Mouse (Mus musculus) ES-CJ7 (cell line): ENCODE measurements around the gene Myh6.
"Not testable (repeated sequence)": the region's sequence is repeated elsewhere in the genome, so short reads cannot be mapped to it uniquely, and the experiment has no call there.

Source experiments
- DNase-seq: peaks from one replicate; pipeline ENCODE4 v3.0.0; 2011; ENCODE audit warnings: low read depth, low spot score

Myh6 gene

DNA sequence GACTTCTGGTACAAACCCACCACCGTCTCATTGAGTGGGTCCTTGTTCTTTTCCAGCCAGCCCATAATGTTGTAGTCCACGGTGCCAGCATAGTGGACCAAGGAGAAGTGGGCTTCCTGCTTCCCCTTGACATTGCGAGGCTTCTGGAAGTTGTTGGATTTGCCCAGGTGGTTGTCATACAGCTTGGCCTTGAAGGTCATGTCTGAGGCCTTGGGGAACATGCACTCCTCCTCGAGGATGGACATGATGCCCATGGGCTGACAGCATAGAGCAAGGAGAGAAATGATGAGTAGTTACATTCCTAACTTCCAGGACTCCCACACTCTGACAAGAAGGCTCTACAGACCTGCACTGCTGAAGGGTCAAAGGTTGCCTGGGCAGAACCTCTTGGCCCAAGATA lies 8.2 kb downstream of the Myh6 start:
- no peak for DNase-seq

DNA sequence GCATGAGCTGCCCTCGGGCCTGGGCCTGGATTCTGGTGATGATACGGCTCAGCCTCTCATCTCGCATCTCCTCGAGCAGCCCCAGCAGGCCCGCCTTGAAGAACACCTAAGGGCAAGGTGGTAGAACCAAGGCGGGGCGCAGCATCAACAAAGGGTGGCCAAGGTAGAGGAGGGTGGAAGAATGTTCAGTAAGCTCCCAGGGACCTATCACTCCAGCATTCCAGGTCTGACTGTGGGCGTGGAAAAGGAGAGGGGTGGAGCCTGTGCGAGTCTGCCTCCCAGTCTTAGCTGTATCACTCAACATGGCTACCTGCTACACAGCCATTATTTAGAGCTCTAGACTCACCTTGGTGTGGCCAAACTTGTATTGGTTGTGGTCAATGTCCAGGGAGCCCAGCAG lies 10.2 kb downstream of the Myh6 start:
- peak; percentile 58 for DNase-seq

DNA sequence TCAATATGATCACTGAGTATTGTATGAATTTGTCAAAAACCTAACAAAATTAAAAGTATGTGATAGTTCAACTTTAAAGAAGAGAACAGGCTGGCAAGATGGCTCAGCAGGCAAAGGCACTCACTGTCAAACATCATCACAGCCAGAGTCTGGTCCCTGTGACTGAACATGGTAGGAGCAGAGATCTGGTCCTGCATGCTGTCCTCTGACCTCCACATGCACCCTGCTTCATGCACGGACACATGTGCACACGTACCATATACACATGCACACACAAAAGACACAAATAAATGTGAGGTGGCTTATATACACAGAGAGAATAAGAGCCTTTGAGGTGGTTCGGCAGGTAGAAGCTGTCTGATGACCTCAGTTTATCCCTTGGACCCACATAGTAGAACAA lies 11.2 kb downstream of the Myh6 start:
- DNase-seq, result no peak

DNA sequence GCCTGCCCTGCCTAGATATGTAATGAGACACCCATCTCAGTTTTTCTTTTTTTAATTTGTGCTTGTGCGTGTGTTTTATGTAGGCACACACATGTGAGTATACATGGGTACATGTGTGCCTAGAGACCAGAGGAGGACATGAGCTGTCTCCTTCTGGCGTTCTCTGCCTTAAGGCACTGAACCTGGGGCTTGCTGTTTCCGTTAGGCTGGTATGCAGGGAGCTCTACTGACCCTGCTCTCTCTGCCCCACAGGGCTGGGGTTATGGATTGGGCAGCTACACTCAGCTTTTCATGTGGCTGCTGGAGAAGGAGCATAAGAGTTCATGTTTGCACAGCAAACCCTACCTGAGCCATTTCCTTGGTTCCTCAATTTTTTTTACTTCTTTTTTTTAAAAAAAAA lies 12.3 kb downstream of the Myh6 start:
- DNase-seq, result no peak

DNA sequence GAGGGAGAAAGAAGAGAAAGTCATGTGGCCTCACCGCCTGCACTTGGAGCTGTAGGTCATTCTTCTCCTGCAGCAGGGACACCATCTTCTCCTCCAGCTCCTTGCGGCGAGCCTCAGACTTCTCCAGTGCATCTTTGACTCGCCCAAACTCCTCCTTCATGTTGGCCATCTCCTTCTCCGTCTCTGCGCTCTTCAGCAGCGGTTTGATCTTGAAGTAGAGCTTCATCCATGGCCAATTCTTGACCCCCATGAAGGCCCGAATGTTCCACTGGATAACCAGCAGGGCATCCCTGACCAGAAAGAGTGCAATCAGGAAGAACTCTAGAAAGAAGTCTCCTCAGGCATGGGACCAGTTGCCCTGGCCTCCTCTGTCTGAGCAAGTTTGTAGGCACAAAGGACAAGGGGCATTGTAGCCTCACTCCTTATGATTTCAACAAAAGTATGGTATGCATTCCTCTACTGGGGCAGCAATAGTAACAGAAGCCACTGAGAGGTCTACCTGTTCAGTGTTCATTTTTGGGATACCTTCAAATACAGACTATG lies 13.0 kb downstream of the Myh6 start:
- DNase-seq, result no peak

DNA sequence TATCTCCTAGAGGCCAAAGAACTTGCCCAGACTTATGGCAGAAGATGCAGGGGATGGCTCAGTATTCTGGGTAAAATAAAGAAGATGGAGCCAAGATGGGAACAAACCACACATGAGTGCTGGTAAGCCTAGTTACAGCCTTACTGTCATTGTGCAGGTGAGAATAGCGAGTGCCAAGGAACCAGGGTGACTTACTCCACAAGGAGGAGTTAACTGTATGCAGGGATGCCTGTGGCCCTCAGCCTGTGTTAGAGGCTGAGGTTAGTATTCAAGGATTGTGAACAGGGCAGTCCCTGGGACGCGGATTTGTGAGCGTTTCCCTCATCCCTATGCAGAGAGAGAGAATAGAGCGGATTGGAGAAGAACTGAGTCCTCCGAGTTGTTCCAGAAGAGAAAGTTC lies 15.1 kb downstream of the Myh6 start:
- no peak for DNase-seq

DNA sequence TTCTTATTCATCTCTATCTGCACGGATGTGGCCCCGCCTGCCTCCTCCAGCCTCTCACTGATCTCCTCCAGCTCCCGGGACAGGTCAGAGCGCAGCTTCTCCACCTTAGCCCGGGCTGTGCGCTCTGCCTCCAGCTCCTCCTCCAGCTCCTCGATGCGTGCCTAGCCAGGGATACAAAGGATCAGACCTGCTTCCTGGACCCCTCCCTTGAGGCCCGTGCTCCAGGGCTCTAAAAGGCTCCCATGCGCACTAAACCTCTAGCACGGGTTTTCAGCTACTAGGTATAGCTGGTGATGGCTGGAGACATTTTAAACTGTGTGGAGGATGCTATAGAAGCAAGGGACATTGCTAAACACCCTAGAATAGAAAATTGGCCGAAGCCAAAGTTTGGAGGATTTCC lies 16.2 kb downstream of the Myh6 start:
- peak; percentile 18 for DNase-seq

DNA sequence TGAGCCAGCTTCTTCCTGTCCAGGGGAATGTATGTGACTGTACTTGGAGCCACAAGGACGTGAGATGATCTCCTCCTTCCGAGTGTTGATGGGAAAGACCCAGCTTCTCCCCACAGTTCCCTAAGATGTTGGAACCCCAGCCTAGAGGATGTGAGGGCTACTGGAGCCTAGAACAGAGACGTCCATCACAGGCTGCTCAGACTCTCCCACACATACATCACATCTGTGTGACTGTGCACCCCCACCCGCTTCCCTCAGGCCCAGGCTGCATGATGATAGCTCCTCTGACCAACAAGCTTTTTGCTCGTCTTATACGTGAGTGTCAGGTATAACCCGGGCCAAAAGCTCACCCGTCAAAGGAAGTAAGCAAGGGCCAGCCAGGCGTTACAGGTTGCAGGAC lies 17.9 kb downstream of the Myh6 start:
- no peak for DNase-seq

DNA sequence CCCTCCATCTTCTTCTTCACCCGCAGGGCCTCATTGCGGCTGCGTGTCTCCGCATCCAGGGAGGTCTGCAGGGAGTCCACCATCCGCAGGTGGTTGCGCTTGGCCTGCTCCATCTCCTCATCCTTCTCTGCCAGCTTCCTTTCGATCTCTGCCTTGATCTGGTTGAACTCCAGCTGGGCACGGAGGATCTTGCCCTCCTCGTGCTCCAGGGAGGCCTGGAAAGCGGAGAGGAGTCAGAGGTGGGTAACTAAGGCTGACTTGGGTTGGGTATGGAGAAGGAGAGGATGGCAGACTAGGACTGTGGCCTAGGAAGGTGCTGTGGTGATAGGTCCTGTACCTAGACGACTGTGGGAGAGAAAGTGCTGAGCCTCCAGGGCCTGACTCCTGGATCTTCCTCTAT lies 19.7 kb downstream of the Myh6 start:
- not testable (repeated sequence) for DNase-seq

DNA sequence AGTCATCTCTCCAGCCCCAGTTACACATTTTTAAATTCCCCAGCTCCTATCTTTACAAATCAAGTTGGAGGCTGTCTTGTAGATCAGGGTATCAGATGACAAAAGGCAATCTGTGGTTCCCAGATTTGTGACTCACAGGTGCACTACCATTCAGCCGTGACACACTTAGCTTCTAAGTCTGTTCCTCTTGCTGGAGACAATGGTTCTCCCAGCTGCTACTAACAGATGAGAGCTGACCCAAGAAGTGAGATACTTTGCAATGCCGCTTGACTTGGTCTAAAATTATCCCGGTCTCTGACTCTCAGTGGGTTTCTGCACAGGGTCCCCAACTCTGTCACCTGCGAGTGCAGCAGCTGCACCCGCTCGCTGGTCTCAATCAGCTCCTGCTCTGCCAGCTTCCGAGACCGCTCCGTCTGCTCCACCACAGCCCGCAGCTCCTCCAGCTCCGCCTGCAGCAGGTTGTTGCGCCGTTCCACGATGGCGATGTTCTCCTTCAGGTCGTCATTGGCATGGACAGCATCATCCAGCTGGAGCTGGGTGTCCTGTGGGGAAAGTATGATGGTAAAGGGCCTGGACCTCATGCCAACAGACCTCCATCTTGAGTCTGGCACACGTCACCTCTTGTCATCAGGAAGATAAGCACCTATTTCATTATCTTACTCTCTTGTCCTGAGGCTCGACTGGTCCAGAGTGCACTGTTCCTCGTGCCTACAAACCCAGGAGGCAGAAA lies 20.6 kb downstream of the Myh6 start:
- DNase-seq, result no peak

DNA sequence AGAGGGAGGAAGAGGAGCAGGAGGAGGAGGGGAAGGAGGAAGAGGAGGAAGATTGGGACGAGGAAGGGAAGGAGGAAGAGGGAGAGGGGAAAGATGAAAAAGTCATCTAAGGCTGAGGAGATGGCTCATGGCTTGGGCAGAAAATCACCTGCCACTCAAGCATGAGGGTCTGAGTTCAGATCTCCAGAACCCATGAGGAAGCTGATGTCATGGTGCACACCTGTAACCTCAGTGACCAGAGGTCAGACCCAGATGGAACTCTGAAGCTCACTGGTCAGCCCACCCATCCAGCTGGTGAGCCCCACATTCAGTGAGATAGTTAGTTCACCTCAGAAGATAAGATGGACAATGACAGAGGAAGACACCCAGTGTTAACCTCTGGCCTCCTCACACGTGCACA lies 21.8 kb downstream of the Myh6 start:
- DNase-seq, result no peak

DNA sequence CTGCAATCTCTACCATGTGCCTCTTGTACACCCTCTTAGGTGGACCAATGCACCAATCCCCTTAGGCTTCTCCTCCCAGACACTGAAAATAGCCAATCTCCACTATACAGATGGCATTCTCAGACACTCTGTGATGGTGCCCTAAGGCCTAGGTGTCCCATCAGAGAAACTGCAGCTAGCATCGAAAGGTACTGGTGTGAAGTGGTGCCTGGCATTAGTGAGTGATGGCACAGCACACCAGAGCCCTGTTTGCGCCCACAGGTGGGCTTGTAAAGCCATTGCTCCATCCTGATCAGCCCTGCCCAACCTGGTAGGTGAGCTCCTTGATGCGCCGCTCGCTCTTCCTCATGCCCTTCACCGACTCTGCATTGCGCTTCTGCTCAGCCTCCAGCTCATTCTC lies 22.8 kb downstream of the Myh6 start:
- no peak for DNase-seq

DNA sequence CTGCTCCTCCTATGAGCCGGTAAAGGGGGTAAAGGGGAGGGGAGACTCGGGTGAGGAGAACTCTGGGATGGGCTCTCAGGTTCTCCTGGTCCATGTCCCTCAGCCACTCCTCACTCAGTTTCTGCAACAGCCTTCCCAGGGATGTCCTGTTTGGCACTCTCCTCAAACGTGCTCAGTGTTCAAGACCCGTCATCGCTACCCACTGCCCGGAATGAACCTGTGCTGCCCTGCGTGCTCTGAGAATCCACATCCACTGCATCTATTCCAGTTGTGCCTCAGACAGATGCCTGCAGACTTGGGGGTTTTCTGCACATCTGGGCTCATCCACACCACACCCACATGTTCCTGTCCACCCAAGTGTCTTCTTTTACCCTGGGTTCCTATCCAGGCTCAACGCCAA lies 24.2 kb downstream of the Myh6 start:
- no peak for DNase-seq

DNA sequence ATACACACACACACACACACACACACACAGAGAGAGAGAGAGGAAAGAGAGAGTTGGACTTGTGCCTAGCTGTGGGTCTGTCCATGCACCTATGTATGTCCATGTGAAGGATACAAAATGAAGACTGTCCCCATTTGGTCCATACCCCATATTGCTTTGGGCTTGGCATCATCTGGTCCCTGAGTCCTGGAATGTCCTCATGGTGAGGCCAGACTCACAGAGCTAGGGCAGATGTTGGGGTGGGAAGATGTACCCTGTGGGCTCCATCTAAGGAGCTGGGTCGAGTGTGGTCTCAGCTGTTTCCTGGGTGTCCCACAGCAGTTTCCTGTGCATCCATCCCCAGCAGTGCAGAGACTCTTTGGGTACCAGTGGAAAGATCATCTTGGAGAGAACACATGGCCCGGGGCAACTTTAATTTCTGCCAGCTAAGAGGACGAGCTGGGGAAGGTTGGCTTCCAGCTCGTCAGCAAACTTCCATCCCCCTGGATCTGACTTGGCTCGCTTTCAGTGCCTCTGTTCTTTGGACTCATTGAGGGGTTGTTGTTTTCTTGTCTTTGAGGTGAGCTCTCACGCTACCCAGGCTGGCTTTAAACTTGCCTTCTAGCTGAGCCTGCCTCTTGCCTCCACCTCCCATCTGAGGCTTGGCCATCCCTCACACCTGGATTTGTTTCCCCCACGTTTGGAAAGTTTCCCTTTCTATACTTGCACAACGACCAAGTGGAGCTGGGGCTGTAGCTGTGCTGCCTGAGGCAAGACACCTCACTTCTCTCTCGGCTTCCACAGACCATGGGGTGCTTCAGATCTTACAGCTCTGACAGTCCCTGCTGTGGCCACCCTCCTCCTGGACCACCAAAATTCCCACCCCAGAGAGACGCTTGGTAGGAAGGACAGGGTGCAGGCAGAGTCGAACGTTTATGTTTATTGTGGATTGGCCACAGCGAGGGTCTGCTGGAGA lies 25.4 kb downstream of the Myh6 start:
- no peak for DNase-seq

DNA sequence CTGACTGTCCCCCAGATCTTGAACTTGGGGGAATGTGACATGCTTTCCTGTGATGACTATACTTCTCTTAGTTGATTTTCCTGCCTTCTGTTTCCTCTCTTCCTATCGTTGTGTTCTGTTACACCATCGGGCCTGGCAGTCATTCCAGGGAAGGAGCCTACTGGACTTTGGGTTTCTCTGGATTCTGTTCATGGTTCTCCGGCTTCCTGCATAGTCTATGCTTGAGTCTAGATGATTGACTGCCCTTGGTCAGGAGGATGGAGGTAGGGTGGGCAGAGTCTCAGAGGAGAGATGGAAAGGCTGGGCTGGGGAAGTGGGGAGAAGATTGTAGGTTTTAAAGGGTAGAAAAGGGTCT lies 26.6 kb downstream of the Myh6 start:
- no peak for DNase-seq

DNA sequence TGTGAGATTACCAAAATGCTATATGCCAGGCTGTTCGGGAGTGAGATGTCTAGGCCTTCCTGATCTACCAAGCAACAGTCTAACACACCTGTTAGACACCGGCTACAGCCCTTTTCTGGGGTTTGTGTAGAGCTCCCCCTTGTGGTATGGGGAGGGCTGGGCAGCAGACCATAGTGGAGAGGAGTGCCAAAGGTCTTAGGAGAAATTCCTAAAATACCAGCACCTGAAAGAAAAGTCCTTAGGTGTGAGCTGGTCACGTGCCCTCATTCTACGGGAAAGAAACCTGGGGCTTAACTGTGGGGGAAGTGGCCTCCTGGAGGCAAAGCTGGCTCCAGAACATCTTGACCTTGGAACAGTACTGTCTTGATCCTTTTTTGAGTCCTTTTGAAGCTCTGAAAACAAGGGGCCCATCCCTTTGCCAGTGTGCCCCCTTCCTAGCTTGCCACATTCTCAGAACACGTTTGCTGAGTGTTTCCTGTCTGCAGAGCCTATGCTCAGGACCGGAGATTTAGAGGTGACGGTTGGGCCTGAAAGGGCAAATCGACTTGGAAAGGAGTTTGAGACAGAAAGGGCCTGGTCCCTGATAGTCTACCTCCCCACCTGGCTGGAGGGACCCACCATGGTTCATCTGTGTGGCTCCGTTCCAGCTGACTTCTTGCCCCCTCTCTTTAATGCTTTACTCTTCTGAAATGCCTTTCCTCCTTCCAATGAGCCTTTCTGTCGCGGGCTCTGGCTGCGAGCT lies 27.1 kb downstream of the Myh6 start:
- DNase-seq, result peak; percentile 93

DNA sequence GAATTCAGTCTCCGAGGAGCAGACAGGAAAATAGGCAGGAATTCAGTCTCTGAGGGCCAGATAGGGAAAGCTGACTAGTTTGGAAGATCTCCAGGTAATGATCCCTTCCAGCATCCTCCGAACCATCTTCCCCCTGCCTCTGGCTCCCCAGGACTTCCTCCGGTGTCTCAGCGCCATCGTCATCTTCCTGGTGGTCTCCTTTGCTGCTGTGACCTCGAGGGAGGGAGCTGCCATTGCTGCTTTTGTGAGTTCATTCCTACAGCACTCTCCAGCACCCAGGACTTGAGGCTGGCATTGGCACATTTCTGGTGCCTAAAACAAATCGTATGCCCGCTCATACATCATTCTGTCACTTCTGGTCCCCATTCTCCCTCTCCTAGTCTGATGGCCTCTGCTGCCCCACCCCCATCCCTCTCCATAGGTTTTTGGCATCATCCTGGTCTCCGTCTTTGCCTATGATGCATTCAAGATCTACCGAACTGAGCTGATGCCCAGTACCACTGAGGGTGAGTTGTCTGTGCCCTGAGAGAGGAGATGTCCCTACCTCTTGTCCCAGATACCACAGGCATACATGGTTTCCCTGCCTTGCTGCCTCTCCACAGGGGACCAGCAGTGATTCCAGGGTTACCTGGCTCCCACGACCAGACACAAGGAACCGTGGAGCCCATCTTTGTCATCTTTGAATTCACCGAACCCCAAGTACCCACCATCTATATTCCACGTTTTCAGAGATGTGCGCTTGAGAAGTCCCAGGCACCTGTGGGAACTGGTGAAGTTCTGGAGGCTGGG lies 28.1 kb downstream of the Myh6 start:
- no peak for DNase-seq

DNA sequence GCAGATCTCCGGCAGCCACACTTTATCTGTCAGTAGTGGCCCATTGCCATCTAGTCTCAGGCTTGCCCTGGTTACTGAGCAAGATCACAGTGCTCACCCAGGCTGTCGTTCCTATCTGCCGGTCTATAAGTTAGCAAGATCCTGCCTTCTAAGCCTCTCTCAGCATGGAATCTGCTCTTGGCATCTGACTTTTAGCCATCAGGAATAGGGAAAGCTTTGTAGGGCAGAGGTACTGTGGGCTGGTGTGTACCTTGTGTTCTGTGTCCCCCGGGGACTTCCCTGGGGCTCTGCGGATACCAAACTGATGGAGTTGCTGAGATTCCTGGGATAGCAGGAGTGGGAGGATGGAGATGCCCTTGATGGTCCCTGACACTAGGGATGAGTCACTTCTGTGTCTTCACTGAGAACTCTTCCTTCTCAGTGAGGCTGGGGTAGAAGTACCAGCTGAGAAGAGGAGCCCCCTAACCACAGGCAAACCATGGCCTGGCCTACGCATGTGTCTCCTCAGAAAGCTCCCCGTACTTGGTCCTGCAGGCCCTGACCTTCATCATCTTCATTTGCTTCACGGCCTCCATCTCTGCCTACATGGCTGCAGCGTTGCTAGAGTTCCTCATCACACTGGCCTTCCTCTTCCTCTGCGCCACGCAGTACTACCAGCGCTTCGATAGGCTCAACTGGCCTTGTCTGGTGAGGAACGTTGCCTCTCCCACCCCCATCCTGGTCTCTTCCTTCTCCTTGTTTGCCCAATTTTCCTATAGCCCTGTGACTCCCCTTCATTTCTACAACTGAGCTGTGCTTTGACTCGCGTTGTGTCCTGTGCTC lies 29.2 kb downstream of the Myh6 start:
- DNase-seq, result no peak

DNA sequence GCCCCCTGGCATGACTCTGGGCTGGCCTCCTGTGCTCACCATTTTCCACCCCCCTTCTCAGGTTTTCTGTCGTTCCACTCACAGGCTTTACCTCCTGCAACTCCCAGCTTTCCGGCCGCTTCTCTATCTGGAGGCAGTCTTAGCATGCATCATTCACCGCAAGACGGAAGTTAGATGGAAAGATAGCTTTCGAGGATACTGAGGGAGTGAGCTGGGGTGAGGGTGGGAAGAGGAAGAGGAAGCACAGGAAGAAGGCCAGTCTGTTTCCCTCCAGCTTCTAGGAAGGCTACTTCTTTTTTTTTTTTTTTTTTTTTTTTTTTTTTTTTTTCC lies 29.9 kb downstream of the Myh6 start:
- DNase-seq, result no peak
